Mouse (Mus musculus) lung, postnatal 10 days (tissue): ENCODE results near the gene Vmn1r16.
"Not testable (repeated sequence)": the region's sequence is repeated elsewhere in the genome, so short reads cannot be mapped to it uniquely, and the experiment has no call there.

Source experiments
- DNase-seq: peaks from one replicate; pipeline ENCODE4 v3.0.0; 2021

Gene Vmn1r16

DNA sequence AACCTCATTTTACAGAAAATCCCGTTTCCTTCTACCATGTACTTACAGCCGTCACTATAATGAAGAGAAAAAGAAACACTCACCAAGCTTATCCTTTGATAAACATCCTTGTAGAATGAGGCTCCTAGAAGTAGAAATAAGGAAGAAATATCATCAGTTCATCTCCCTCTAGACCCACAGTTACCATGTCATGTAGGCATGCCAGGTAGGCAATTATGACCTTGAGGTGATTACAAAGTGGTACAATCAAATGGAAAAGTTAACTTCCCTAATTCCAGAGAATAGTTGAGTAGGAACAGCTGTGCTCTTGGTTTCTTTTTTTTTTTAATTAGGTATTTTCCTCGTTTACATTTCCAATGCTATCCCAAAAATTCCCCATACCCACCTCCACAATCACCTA, at the start of gene Vmn1r16:
Vmn1r16 (minus strand) TSS at position 101 of the 400 bp plus-strand sequence.
- no peak for DNase-seq

GRCm38 (mm10) chr6:57367496-57367895, 38.2 kb upstream of the Vmn1r16 start:
- no peak for DNase-seq

- not testable (repeated sequence) for DNase-seq
Observed at GRCm38 (mm10) chr6:57365866-57366265, 36.6 kb upstream of the Vmn1r16 start.

DNA sequence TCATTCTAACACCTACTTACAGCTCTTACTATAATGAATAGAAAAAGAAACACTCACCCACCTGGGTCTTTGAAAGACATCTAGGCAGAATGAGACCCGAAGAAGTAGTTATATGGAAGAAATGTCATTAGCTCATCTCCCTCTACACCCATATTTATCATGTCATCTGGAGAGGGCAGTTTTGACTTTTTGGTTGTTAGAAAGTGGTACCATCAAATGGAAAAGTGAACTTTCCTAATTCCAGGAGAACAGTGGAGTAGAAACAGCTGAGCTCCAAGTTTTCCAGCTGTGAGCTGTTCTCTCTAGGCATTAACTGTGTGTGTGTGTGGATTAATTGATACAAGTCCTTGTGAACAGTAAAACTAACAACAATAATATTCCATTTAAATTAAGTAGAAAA, 34.3 kb upstream of the Vmn1r16 start, which contains the start of gene Vmn1r17:
Vmn1r17 (minus strand) TSS at position 101 of the 400 bp plus-strand sequence.
- no peak for DNase-seq

DNA sequence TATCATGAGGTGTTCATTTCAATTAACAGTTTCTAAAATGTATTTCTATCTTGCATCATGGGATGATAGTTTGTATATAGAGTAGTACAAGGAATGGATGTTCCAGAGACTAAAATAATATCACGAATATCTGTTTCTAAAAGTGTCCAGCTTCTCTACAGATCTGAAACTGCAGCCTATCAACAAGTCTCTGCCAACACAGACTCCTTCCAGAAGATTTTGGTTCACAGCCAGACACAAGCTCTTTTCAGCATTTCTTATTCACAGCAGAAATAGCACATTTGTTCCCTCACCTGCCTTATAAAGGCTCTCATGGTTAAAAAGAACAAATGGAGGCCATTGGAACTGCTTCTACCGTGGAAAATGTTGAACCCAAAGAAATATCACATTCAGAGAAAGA, 27.6 kb upstream of the Vmn1r16 start:
- no peak for DNase-seq

DNA sequence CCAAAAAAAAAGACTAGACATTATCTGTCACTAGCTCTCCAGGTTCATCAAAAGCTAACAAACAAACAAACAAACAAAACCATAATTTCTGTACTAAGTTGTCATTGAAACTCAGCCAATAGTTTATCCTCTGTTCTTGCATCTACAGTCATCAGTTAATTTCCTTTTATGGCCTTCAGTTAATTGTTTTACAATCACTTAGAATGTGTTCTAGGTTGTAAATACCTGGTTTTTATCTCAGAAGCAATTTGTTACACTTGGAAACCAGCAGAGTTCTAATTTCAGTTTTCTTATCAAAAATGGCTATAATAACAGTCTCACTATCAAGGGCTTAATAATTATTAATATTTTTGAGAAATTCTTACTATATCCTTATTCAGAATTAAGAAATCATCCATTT, 3.1 kb downstream of the Vmn1r16 start:
- no peak for DNase-seq

GRCm38 (mm10) chr6:57278952-57279351, 50.3 kb downstream of the Vmn1r16 start:
- DNase-seq: no peak

DNA sequence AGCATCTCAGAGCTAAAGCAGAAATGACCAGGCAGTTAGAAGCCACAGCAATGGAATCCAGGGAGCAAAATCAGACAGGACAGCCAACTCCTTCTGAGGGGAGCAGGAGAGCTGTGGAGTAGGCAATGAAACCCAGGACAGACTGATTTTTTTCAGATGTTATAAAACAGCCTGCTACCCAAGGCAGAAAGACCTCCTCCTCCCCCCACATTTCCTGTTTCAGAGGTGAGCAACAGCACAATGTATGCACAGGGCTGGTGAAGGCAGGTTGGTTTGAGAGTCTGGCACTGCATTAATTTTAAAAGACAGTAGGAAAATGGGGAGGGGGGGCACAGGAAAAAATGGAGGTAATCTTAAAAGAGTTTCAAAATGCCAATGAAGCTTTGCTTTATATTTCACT, 56.8 kb downstream of the Vmn1r16 start:
- no peak for DNase-seq

- DNase-seq: no peak
Observed at GRCm38 (mm10) chr6:57271881-57272280, 57.4 kb downstream of the Vmn1r16 start.
